Mouse (Mus musculus): Measurements from ENCODE around the gene Dhh. TPM values are rescaled to one million over a fixed set of nuclear protein-coding genes. Genes with fewer than 3 reads are reported as not detected.
"Not testable (repeated sequence)": the region's sequence is repeated elsewhere in the genome, so short reads cannot be mapped to it uniquely, and the experiment has no call there.

The Dhh gene
- polyA plus RNA-seq, 1 experiment from 2014 or later = 3.0 TPM

DNA sequence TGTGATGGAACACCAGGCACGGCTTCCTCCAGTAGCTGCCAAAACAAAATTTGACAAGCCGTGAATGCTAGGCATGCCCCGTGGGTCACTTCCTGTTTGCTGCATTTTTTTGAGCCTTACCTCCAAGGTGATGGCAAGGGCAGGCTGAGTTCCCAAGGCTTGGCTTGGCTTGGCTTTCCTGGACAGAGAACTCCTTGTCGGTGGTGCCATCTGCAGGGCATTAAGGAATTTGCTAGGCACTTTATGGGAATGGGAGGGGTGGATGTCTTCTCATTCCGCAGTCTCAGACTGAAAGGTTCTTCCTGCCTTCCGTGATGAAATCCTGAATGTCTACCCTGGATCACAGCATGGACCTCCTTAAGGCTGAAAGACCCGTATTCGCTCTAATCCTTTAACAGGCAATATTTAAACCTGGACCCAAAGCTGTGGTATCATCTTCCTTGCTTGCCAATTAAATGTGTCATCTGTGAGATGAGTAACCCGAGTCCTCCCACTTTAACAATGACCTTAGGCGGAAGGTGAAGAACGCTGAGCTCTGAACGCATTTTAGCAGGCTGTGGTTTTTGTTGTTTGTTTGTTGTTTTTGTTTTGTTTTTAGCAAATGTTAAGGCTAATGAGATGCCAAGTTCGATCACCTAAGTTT lies 30.4 kb upstream of the Dhh start:
- H3K4me3 ChIP-seq = peak overlapping the region; percentile 6; the same call in 1 of the 2 replicates
- no peak overlapping the region for H3K27ac ChIP-seq

DNA sequence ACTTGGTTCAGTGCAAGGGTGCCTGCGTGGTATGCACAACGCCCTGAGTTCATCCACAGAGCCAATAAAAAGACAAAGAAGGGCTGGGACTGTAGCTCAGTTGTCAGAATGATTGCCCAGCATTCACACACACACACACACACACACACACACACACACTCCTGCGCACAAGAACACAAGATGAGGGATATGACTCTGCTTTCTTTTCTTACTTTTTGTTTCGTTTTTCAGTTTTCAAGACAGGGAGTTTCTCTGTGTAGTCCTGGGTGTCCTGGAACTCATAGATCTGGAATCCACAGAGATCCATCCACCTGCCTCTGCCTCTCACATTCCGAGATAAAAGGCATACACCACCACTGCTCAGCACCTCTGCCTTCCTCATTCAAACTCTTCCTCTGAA lies 29.2 kb upstream of the Dhh start:
- no peak overlapping the region for H3K4me3 ChIP-seq

More for the DNA sequence above, 30.4 kb upstream of the Dhh start:
- H3K36me3 ChIP-seq = peaks cover 21% of the 10 kb centered on the region
- H3K9me3 ChIP-seq = no peaks in the 10 kb centered on the region
- H3K4me1 ChIP-seq = peaks cover 12% of the 10 kb centered on the region
- peak; percentile 94 for DNase-seq (ENCODE audit: low spot score)
- no peaks in the 10 kb centered on the region for H3K27me3 ChIP-seq (ENCODE audit: insufficient read depth, poor library complexity, severe bottlenecking)
- WGBS = 14% methylated on average over 13 of the region's 13 CpGs

DNA sequence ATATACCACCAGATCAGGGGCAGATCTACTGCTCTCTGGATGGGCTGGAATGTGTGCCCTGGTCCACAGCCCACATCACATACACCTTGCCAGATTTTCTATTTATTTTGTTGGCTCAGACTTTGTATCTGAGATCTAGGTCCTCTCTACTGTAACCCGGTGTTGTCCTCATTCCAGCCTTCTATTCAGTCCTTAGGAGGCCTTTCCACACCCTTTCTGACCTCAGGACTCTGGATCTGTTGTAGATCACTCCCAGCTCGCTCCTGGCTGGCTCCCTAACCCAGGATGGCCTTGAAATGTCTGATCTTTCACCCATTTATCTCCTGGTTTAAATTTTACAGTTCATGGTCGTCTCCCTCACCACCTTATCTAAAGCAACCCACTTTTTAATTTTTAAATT lies 26.3 kb upstream of the Dhh start:
- DNase-seq (ENCODE audit: low spot score) = no peak
- H3K4me1 ChIP-seq = peaks cover 6% of the 10 kb centered on the region
- H3K9me3 ChIP-seq = no peaks in the 10 kb centered on the region
- H3K36me3 ChIP-seq = peaks cover 4% of the 10 kb centered on the region; the same call in 1 of the 2 replicates
- H3K4me3 ChIP-seq = no peak overlapping the region
- H3K27ac ChIP-seq = no peak overlapping the region
- 75% methylated on average over 3 of the region's 3 CpGs for WGBS
- H3K27me3 ChIP-seq (ENCODE audit: insufficient read depth, poor library complexity, severe bottlenecking) = no peaks in the 10 kb centered on the region

More for the DNA sequence above, 29.2 kb upstream of the Dhh start:
- WGBS = 85% methylated on average over 5 of the region's 5 CpGs
- H3K36me3 ChIP-seq = peaks cover 16% of the 10 kb centered on the region
- H3K27me3 ChIP-seq (ENCODE audit: insufficient read depth, poor library complexity, severe bottlenecking) = no peaks in the 10 kb centered on the region
- H3K4me1 ChIP-seq = peaks cover 8% of the 10 kb centered on the region
- H3K9me3 ChIP-seq = no peaks in the 10 kb centered on the region
- H3K27ac ChIP-seq = no peak overlapping the region
- no peak for DNase-seq (ENCODE audit: low spot score)

DNA sequence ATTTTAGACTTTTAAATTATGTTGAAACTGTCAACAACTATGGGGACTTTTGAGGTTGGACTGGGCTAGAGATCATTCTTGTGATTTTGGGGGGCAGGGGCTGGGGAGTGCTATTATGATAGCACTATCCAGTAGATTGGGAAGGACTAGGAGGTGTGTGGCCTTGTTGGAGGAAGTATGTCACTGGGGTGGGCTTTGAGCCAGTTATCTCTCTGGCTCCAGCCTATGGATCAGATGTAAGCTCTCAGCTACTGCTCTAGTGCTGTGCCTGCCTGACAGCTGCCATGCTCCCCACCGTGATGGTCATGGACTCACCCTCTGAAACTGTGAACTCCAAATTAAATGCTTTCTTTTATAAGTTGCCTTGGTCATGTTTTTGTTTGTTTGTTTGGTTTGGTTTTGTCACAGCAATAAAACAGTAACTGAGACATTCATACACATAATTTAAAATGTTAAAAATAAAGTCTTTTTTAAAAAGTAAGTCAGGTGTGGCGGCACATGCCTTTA lies 24.7 kb upstream of the Dhh start:
- H3K9me3 ChIP-seq = no peaks in the 10 kb centered on the region
- 83% methylated on average over 2 of the region's 2 CpGs for WGBS

DNA sequence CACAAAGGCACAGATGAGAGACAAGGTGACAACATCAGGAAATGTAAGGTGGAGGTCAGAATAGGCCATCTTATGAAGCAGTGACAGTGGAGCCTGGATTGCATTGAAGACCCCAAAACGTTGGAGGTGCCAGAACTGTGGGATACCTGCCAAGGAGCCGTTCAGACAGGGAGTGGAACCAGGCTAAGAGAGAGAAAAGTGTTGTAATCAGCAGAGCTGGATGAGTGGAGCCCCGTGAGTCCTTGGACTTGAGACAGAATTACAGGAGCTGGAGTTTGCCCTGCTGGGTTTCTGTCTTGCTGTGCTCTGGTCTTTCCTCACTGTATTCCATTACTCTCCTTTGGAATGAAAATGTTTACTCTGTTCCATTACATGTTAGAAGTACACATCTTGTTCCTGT lies 24.2 kb upstream of the Dhh start:
- no peaks in the 10 kb centered on the region for H3K9me3 ChIP-seq
- WGBS = 53% methylated on average over 3 of the region's 3 CpGs
- H3K36me3 ChIP-seq = peaks cover 4% of the 10 kb centered on the region; the same call in 1 of the 2 replicates
- no peak overlapping the region for H3K27ac ChIP-seq
- DNase-seq (ENCODE audit: low spot score) = no peak
- H3K27me3 ChIP-seq (ENCODE audit: insufficient read depth, poor library complexity, severe bottlenecking) = no peaks in the 10 kb centered on the region
- H3K4me1 ChIP-seq = no peaks in the 10 kb centered on the region
- H3K4me3 ChIP-seq = no peak overlapping the region

More for the DNA sequence above, 24.7 kb upstream of the Dhh start:
- no peak for DNase-seq (ENCODE audit: low spot score)
- no peaks in the 10 kb centered on the region for H3K4me1 ChIP-seq
- H3K27me3 ChIP-seq (ENCODE audit: insufficient read depth, poor library complexity, severe bottlenecking) = no peaks in the 10 kb centered on the region
- no peak overlapping the region for H3K27ac ChIP-seq
- peaks cover 4% of the 10 kb centered on the region; the same call in 1 of the 2 replicates for H3K36me3 ChIP-seq
- H3K4me3 ChIP-seq = no peak overlapping the region

DNA sequence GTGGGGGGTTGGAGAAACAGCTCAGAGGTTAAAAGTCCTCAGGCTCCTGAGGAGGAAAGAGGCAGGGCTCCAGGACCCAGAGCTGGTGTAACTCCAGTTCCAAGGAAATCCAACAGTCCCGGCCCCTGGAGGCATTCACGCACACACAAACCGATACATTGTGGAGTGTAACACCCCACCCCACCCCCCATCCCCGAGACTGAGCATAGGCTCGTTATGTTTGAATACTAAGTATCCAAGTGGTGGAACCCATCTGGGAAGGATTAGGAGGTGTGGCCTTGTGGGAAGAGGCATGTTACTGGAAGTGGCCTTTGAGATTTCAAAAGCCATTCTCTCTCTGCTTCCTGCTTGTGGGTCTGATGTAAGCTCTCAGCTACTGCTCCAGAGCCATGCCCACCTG lies 23.2 kb upstream of the Dhh start:
- peaks cover 4% of the 10 kb centered on the region; the same call in 1 of the 2 replicates for H3K36me3 ChIP-seq
- WGBS = 77% methylated on average over 5 of the region's 5 CpGs
- no peaks in the 10 kb centered on the region for H3K9me3 ChIP-seq
- H3K27ac ChIP-seq = no peak overlapping the region
- no peak overlapping the region for H3K4me3 ChIP-seq
- DNase-seq (ENCODE audit: low spot score) = no peak
- no peaks in the 10 kb centered on the region for H3K27me3 ChIP-seq (ENCODE audit: insufficient read depth, poor library complexity, severe bottlenecking)
- peaks cover 7% of the 10 kb centered on the region for H3K4me1 ChIP-seq

DNA sequence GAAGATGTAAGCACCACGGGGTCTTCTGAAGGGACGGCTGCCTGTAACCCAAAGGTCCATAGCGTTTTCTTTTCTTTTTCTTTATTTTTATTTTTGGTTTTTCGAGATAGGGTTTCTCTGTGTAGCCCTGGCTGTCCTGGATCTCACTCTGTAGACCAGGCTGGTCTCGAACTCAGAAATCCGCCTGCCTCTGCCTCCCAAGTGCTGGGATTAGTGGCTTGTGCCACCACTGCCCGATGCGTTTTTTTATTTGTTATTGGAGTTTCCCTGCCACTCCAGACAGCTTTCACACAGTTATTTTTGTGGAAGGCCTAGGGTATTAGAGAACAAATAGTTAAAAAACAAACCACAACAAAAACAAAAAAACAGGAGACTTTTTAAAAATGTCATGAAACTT lies 20.2 kb upstream of the Dhh start:
- Histone ChIP-seq H3K27ac (peak overlapping the region; percentile 95), H3K4me3 (peak overlapping the region; percentile 99), H3K4me1 (peaks cover 19% of the 10 kb centered on the region), H3K36me3 (peaks cover 16% of the 10 kb centered on the region)
- not testable (repeated sequence) for H3K27me3 ChIP-seq (ENCODE audit: insufficient read depth, poor library complexity, severe bottlenecking); DNase-seq (ENCODE audit: low spot score); H3K9me3 ChIP-seq
- whole genome bisulfite sequencing = 25% methylated on average over 8 of the region's 8 CpGs

DNA sequence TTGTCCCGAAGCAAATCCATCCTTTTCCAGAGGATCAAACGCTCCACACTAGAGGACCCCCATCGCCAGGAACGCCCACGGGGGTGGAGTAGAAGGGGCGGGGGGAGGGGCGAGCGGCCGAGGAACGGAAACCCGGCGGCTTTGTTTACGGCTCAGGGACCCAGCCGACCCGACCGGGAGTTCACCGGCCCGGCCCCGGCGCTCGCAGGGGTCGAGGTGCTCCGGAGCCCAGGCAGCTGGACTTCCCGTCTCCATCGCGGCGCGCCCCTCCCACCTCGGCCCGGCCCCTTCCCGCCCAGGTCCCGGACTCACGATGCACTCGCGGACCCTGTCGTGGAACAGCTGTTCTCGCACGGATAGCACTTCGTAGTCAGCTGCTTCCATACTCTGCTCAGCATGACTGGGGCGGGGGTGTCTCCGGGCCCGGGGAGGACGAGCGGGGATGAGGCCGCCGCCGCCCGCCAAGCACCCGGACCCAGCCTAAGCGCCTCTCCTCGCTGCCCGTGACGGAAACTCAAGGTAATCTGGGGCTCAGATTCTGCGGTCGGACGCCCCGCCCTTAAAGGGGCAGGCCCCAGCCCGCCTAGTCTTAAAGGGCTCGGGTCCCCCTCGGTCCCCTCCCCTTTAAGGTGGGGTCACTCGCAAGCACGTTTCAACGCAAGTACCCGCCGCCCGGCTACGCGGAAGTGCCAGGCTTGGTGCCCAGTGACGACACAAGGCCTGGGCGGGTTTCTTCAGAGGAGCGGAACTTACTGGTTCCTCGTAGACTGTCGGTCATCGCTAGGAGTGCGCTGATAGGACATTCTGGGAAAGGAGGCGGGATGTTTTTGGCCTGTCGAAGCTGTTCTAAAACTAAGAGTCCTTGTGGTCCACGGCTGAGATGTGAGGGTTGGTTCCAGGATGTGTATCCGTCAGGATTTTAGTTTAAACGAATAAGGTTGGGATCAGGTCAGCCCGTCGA lies 19.5 kb upstream of the Dhh start, which contains the start of gene Lmbr1l:
TSS of gene Lmbr1l (minus strand) at position 694 of the 961 bp plus-strand sequence.
- Histone ChIP-seq H3K27ac (peak within 1 kb of the TSS; percentile 95), H3K4me1 (peaks cover 19% of the 10 kb centered on the region), H3K9me3 (no peaks in the 10 kb centered on the region), H3K4me3 (peak within 1 kb of the TSS; percentile 99), H3K36me3 (peaks cover 23% of the 10 kb centered on the region), H3K27me3 (ENCODE audit: insufficient read depth, poor library complexity, severe bottlenecking) (no peaks in the 10 kb centered on the region)
- peak; percentile 100 for DNase-seq (ENCODE audit: low spot score)
- under 1% methylated on average over 82 of the region's 82 CpGs for WGBS

DNA sequence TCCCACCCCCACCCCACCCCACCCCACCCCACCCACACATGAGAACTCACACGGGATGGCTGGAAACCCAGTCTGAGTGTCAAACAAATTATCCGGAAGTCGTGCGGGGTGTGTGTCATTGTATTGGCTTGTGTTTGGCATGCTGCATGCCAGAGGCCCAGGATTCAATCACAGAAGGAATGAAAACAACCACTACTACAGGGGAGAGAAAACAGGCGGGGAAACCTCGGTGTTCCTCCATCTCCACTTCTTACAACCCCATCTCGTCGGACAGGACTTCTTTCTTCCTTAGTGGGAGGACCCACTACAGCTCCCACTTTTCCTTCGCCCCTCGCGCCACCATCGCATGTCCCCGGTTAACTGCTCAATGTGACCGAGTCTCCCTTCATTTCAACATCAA lies 18.8 kb upstream of the Dhh start:
- Histone ChIP-seq H3K27ac (peak overlapping the region; percentile 95), H3K36me3 (peaks cover 30% of the 10 kb centered on the region), H3K4me1 (peaks cover 19% of the 10 kb centered on the region), H3K27me3 (ENCODE audit: insufficient read depth, poor library complexity, severe bottlenecking) (no peaks in the 10 kb centered on the region), H3K4me3 (peak overlapping the region; percentile 99), H3K9me3 (no peaks in the 10 kb centered on the region)
- WGBS = under 1% methylated on average over 14 of the region's 14 CpGs
- DNase-seq (ENCODE audit: low spot score) = no peak

DNA sequence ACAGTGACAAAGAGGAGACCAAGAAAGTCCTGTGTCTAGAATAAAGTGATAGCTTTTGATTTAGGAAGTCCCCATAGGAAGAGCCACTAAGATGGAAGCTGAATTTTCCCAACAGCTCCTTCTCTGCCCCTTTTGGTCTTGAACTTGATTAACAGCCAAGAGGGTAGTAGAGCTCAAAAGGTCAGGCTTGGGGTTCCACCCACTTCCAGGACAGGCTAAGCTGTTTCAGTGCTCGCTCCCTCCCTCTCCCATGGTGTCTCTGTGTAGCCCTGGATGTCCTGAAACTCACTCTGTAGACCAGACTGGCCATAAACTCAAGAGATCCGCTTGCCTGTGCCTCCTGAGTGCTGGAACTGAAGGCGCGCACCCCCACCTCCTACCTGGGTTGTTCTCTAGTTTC lies 17.7 kb upstream of the Dhh start:
- H3K27me3 ChIP-seq (ENCODE audit: insufficient read depth, poor library complexity, severe bottlenecking) = no peaks in the 10 kb centered on the region
- H3K4me3 ChIP-seq = peak overlapping the region; percentile 99; the same call in 1 of the 2 replicates
- no peaks in the 10 kb centered on the region for H3K9me3 ChIP-seq
- H3K4me1 ChIP-seq = peaks cover 19% of the 10 kb centered on the region
- WGBS = 81% methylated on average over 4 of the region's 4 CpGs
- no peak for DNase-seq (ENCODE audit: low spot score)
- no peak overlapping the region; the same call in 1 of the 2 replicates for H3K27ac ChIP-seq
- H3K36me3 ChIP-seq = peaks cover 41% of the 10 kb centered on the region

DNA sequence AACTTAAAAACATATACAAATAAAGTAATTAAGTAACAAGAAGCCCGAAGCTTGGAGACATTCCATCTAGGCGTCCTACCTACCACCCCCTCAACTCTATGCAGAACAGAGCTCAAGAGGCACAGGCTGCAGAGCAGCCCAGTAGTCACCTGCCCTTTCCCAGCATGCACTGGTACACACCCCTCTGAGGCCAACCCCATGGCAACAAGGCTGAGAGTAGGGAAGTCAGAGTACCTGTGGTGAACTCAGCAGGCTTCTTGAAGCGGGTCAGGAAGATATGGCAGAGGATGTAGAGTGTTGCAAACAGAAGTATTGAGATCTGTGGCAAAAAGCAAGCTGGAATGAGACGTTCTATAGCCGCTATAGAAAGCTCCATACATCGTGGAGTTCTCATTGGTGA lies 16.6 kb upstream of the Dhh start:
- H3K36me3 ChIP-seq = peaks cover 52% of the 10 kb centered on the region
- WGBS = 89% methylated on average over 6 of the region's 6 CpGs

DNA sequence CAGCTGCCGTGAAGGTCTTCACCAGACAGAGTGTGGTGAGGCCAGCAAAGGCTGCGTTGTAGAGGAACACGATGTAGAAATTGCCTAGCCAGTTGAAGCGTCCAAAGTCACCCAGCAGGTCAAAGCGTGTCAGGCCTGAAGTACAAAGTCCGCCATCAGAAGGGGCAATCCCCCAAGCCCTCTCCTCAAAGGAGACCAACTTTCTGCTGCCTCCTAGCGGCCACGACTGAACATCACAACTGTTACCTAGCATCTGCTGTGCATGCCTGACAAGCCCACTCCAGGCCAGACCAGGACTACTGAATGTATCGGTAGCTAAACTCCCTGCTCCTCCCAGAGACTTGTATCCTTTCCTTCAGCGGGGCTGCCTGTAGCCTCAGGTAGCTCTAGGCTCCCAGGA lies 6.4 kb upstream of the Dhh start:
- Histone ChIP-seq H3K27me3 (ENCODE audit: insufficient read depth, poor library complexity, severe bottlenecking) (peaks cover 8% of the 10 kb centered on the region; the same call in 1 of the 2 replicates), H3K4me3 (no peak overlapping the region), H3K27ac (no peak overlapping the region), H3K36me3 (peaks cover 65% of the 10 kb centered on the region), H3K4me1 (peaks cover 10% of the 10 kb centered on the region), H3K9me3 (no peaks in the 10 kb centered on the region)
- WGBS = 35% methylated on average over 10 of the region's 10 CpGs
- DNase-seq (ENCODE audit: low spot score) = peak; percentile 84

More for the DNA sequence above, 16.6 kb upstream of the Dhh start:
- no peak for DNase-seq (ENCODE audit: low spot score)
- Histone ChIP-seq H3K4me1 (peaks cover 19% of the 10 kb centered on the region), H3K27me3 (ENCODE audit: insufficient read depth, poor library complexity, severe bottlenecking) (no peaks in the 10 kb centered on the region), H3K4me3 (no peak overlapping the region), H3K9me3 (no peaks in the 10 kb centered on the region), H3K27ac (no peak overlapping the region)

DNA sequence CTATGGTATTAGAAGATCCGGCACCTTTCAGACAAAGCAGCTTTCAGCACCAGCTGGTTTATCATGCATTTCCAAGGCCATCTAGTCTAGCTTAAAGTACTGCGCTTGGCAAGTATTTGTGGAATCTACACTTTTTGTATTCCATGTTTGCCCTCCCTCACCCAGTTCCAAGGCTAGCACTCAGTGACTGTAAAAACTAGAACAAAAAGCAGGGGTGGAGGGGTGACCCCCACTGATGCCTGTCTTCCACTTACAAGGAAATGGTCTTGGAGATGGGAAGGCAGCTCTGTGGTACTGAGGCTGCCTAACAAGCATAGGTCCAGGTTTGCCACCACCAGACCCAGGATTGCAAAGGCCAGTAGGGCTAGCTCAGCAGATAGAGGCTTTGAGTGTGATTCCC lies 4.3 kb upstream of the Dhh start:
- H3K4me3 ChIP-seq = no peak overlapping the region
- H3K4me1 ChIP-seq = peaks cover 21% of the 10 kb centered on the region
- H3K27me3 ChIP-seq (ENCODE audit: insufficient read depth, poor library complexity, severe bottlenecking) = peaks cover 29% of the 10 kb centered on the region
- H3K9me3 ChIP-seq = no peaks in the 10 kb centered on the region
- peaks cover 44% of the 10 kb centered on the region for H3K36me3 ChIP-seq
- 88% methylated on average over 2 of the region's 2 CpGs for WGBS
- DNase-seq (ENCODE audit: low spot score) = no peak
- no peak overlapping the region for H3K27ac ChIP-seq

Measured in heart, embryonic 10.5 days (tissue).